Mouse (Mus musculus) intestine, embryonic 14.5 days (tissue): ENCODE data around the gene Smim9. TPM values are rescaled to one million over a fixed set of nuclear protein-coding genes. Genes with fewer than 3 reads are reported as not detected.
"Not testable (repeated sequence)": the region's sequence is repeated elsewhere in the genome, so short reads cannot be mapped to it uniquely, and the experiment has no call there.

Source experiments
- ATAC-seq: fragments of 200-750 bp; cut with Nextera tagmentation; replicated peaks from 2 replicates; pipeline ENCODE4 v1.8.0; 2017; ENCODE audit warnings: low read depth, moderate number of reproducible peaks, moderate TSS enrichment, moderate library complexity; ENCODE audit not compliant: low FRiP score, low TSS enrichment
- DNase-seq: peaks from one replicate; pipeline ENCODE4 v3.0.0-alpha.2; 2018; ENCODE audit warnings: low spot score
- H3K27ac ChIP-seq: fragments of 300-500 bp; sonication (generic); 2 replicates; pipeline ENCODE4 v1.5.1; 2014; ENCODE audit warnings: low read depth, mild to moderate bottlenecking, control low read depth
- H3K27me3 ChIP-seq: fragments of 300-500 bp; sonication (generic); replicated peaks from 2 replicates; pipeline ENCODE4 v1.6.1; 2014; ENCODE audit warnings: low read length, control low read depth; ENCODE audit not compliant: control insufficient read depth, insufficient read depth
- H3K36me3 ChIP-seq: fragments of 300-500 bp; sonication (generic); 2 replicates; pipeline ENCODE4 v1.6.1; 2014; ENCODE audit warnings: low read length, control low read depth; ENCODE audit not compliant: control insufficient read depth, insufficient read depth
- H3K4me1 ChIP-seq: fragments of 300-500 bp; sonication (generic); replicated peaks from 2 replicates; pipeline ENCODE4 v1.6.1; 2014; ENCODE audit warnings: low read length, control low read depth, mixed read lengths; ENCODE audit not compliant: control insufficient read depth, insufficient read depth
- H3K4me2 ChIP-seq: fragments of 300-500 bp; sonication (generic); 2 replicates; pipeline ENCODE4 v1.6.1; 2014; ENCODE audit warnings: low read length
- H3K4me3 ChIP-seq: fragments of 300-500 bp; sonication (generic); 2 replicates; pipeline ENCODE4 v1.5.1; 2014; ENCODE audit warnings: low read depth, low read length, control low read depth, mixed read lengths
- H3K9ac ChIP-seq: fragments of 300-500 bp; sonication (generic); 2 replicates; pipeline ENCODE4 v1.6.1; 2014; ENCODE audit warnings: mild to moderate bottlenecking, low read length
- H3K9me3 ChIP-seq: fragments of 300-500 bp; sonication (generic); 2 replicates; pipeline ENCODE4 v1.6.1; 2016; ENCODE audit warnings: low read length, control low read depth; ENCODE audit not compliant: control insufficient read depth
- WGBS: fragments of 180-500 bp; shearing (Covaris S2); extraction: QIAGEN DNeasy Blood & Tissue Kit; methylation state at CpG from one replicate; pipeline ENCODE4 v1.1.7; 2014; 5-methylcytosine and 5-hydroxymethylcytosine counted together
- polyA plus RNA-seq: library from polyadenylated mRNA; unstranded; fragments of >200 nt; fragmentation: Nextera tagmentation; extraction: Ambion mirVana; gene quantifications from 2 replicates; pipeline ENCODE4 v1.2.1, GENCODE M21; 2014

Smim9 gene
- not detected in 2 replicates for polyA plus RNA-seq

DNA sequence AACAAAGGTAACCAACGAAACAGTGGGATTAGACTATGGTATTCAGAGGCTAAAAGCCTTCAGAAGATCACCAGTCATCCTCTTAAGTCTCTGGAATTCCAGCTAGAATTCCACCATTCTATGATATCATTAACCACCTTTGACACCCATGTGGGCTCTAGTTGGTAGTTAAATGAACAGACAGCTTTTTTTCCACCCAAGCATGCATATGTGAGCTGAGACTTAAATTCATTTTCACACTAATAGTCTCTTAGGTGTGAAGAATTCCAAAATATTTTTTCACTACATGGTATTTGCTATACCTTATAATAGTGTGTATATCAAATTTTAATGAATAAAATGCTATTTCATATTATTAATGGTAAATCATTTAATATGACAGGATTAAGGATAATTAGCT lies at the start of gene Smim9:
Smim9 (minus strand) TSS at position 101 of the 400 bp plus-strand sequence.
- H3K9ac ChIP-seq = no peak within 1 kb of the TSS
- H3K4me2 ChIP-seq = no peak within 1 kb of the TSS
- H3K36me3 ChIP-seq = no peaks in the 10 kb centered on the region
- 70% methylated on average over 1 of the region's 1 CpGs for WGBS
- no peaks in the 10 kb centered on the region for H3K4me1 ChIP-seq
- H3K27ac ChIP-seq = no peak within 1 kb of the TSS
- H3K9me3 ChIP-seq = no peaks in the 10 kb centered on the region
- no peaks in the 10 kb centered on the region for H3K27me3 ChIP-seq
- DNase-seq = no peak
- no peak for ATAC-seq
- H3K4me3 ChIP-seq = no peak within 1 kb of the TSS

DNA sequence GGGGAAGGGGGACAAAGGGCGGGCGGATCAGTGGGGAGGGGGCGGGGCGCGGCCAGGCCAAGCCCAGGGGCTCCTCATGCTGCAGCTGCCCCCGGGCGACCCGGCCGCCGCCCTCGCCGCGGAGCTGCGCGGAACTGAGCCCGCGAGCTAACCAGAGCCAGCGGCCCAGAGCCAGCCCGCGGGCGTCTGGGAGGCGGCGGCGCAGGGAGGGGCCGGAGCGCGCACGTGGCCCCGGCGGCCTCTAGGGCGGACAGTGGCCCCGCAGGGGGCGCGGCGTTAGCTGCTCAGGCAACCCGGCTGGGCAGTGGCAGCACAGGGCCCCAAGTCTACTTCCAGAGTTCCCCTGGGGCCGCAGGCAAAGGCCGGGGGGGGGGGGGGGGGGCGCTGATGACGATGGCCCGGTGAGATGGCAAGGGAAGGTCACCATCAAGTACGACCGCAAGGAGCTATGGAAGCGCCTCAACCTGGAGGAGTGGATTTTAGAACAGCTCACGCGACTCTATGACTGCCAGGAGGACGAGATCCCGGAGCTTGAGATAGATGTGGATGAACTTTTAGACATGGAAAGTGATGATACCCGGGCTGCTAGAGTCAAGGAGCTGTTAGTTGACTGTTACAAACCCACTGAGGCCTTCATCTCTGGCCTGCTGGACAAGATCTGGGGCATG lies 7.9 kb downstream of the Smim9 start:
- Histone ChIP-seq H3K4me2 (peak overlapping the region; percentile 50), H3K9ac (peak overlapping the region; percentile 37), H3K9me3 (no peaks in the 10 kb centered on the region), H3K27me3 (no peaks in the 10 kb centered on the region), H3K4me3 (peak overlapping the region; percentile 29), H3K36me3 (no peaks in the 10 kb centered on the region), H3K4me1 (no peaks in the 10 kb centered on the region), H3K27ac (no peak overlapping the region)
- peak; percentile 52 for DNase-seq
- 17% methylated on average over 36 of the region's 49 CpGs for WGBS
- peak; percentile 85 for ATAC-seq

GRCm38 (mm10) chrX:75152249-75152648 lies 11.3 kb downstream of the Smim9 start:
- no peak overlapping the region for H3K4me2 ChIP-seq
- H3K27ac ChIP-seq = no peak overlapping the region
- 45% methylated on average over 1 of the region's 1 CpGs for WGBS
- ATAC-seq = no peak
- H3K36me3 ChIP-seq = no peaks in the 10 kb centered on the region
- no peaks in the 10 kb centered on the region for H3K27me3 ChIP-seq
- no peaks in the 10 kb centered on the region for H3K4me1 ChIP-seq
- H3K4me3 ChIP-seq = no peak overlapping the region
- H3K9me3 ChIP-seq = no peaks in the 10 kb centered on the region
- DNase-seq = no peak
- no peak overlapping the region for H3K9ac ChIP-seq

GRCm38 (mm10) chrX:75150304-75150703 lies 13.3 kb downstream of the Smim9 start:
- H3K9ac ChIP-seq = no peak overlapping the region
- H3K9me3 ChIP-seq = no peaks in the 10 kb centered on the region
- ATAC-seq = no peak
- H3K36me3 ChIP-seq = no peaks in the 10 kb centered on the region
- H3K4me1 ChIP-seq = no peaks in the 10 kb centered on the region
- H3K4me3 ChIP-seq = no peak overlapping the region
- WGBS = 78% methylated on average over 2 of the region's 2 CpGs
- no peak for DNase-seq
- no peak overlapping the region for H3K4me2 ChIP-seq
- H3K27me3 ChIP-seq = no peaks in the 10 kb centered on the region
- no peak overlapping the region for H3K27ac ChIP-seq

DNA sequence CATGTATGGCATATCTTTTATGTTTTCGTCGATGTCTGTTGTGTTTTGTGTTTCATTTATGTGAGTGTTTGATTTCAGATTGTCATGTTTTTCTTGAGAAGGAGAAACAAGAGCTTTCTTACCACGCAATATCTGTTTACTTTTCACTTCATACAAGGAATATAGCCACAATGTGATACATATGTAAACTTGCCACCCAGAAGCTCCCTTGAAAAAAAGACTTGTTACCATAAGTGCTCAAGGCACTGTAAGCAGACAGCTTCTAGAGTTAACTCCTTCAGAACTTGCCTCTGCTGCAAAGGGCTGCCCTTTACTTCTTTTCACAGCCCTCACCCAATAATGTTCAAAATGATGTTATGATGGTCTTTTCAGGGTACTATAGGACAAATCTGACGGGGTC lies 15.2 kb downstream of the Smim9 start:
- Histone ChIP-seq H3K36me3 (no peaks in the 10 kb centered on the region), H3K9ac (no peak overlapping the region), H3K27ac (no peak overlapping the region), H3K4me2 (no peak overlapping the region), H3K27me3 (no peaks in the 10 kb centered on the region), H3K4me1 (no peaks in the 10 kb centered on the region), H3K4me3 (no peak overlapping the region), H3K9me3 (no peaks in the 10 kb centered on the region)
- DNase-seq (no peak), ATAC-seq (no peak)
- 46% methylated on average over 4 of the region's 4 CpGs for WGBS

GRCm38 (mm10) chrX:75143124-75143555 lies 20.4 kb downstream of the Smim9 start:
- not testable (repeated sequence) for H3K36me3 ChIP-seq, H3K9ac ChIP-seq, H3K9me3 ChIP-seq, H3K27ac ChIP-seq, H3K4me1 ChIP-seq, H3K27me3 ChIP-seq
- DNase-seq (peak; percentile 55), ATAC-seq (0 out of 2 replicates have a peak, but pooled peaks have one; percentile 43)
- peak overlapping the region; percentile 18; the same call in 1 of the 2 replicates for H3K4me3 ChIP-seq
- 16% methylated on average over 12 of the region's 42 CpGs for WGBS
- peak overlapping the region; percentile 43 for H3K4me2 ChIP-seq

DNA sequence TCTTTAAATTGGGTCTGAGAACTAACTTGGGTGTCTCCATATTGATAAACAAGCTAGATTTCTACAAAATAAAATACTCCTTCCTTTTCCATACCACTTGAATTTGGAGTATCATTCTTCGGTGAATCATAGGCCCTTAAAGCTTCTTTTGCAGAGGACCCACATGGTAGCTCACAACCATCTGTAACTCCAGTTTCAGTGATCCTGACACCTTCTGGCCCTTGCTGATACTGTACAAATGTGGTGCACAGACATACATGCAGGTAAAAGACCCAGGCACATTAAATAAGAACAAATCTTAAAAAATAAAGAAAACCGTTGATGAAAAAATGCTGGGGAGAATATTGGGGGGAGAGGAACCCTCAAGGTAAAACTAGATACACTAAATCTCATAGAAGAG lies 25.4 kb downstream of the Smim9 start:
- Histone ChIP-seq H3K4me1 (no peaks in the 10 kb centered on the region), H3K27me3 (no peaks in the 10 kb centered on the region), H3K4me3 (no peak overlapping the region), H3K9ac (no peak overlapping the region), H3K4me2 (no peak overlapping the region), H3K36me3 (no peaks in the 10 kb centered on the region), H3K27ac (no peak overlapping the region), H3K9me3 (no peaks in the 10 kb centered on the region)
- no peak for DNase-seq
- ATAC-seq = no peak
- 88% methylated on average over 2 of the region's 2 CpGs for WGBS

- Histone ChIP-seq H3K4me1 (no peaks in the 10 kb centered on the region), H3K9me3 (no peaks in the 10 kb centered on the region), H3K9ac (no peak overlapping the region), H3K27me3 (no peaks in the 10 kb centered on the region), H3K4me2 (no peak overlapping the region), H3K4me3 (no peak overlapping the region), H3K36me3 (no peaks in the 10 kb centered on the region), H3K27ac (no peak overlapping the region)
- DNase-seq (no peak), ATAC-seq (no peak)
- 85% methylated on average over 2 of the region's 2 CpGs for WGBS
Observed at GRCm38 (mm10) chrX:75137729-75138128, 25.8 kb downstream of the Smim9 start.

- Histone ChIP-seq H3K27me3 (no peaks in the 10 kb centered on the region), H3K4me3 (no peak overlapping the region), H3K36me3 (no peaks in the 10 kb centered on the region), H3K9me3 (no peaks in the 10 kb centered on the region), H3K4me1 (no peaks in the 10 kb centered on the region), H3K9ac (no peak overlapping the region), H3K27ac (no peak overlapping the region), H3K4me2 (no peak overlapping the region)
- ATAC-seq (no peak), DNase-seq (no peak)
Observed at GRCm38 (mm10) chrX:75136938-75137337, 26.6 kb downstream of the Smim9 start.
